Mouse (Mus musculus): Measurements from ENCODE around the gene BC052040. TPM values are rescaled to one million over a fixed set of nuclear protein-coding genes. Genes with fewer than 3 reads are reported as not detected.

BC052040 gene
- total RNA-seq, 1 experiment: 7.9 TPM

- no peak overlapping the region for H3K4me3 ChIP-seq (ENCODE audit: insufficient read depth in 1 of 2, low read depth in 1 of 2, low read length in 2 of 2, poor library complexity in 1 of 2, severe bottlenecking in 1 of 2)
- TF ChIP-seq ZNF384 (IDR thresholded peaks at IDR 0.05; ENCODE audit: low read depth, low read length) (no peak), CHD2 (IDR thresholded peaks at IDR 0.05; ENCODE audit: low read depth, low read length) (no peak), ZC3H11A (IDR thresholded peaks at IDR 0.05; ENCODE audit: borderline replicate concordance, low read depth, low read length) (no peak), HCFC1 (IDR thresholded peaks at IDR 0.05; ENCODE audit: borderline replicate concordance, insufficient read depth, low read length) (no peak), MAFK (IDR thresholded peaks at IDR 0.05; ENCODE audit: insufficient read depth, low read depth, low read length) (no peak)
- H3K4me1 ChIP-seq (ENCODE audit: control insufficient read depth in 2 of 2, insufficient read depth in 2 of 2, low read length in 2 of 2, poor library complexity in 1 of 2): no peaks in the 10 kb centered on the region
- H3K36me3 ChIP-seq (ENCODE audit: control insufficient read depth, insufficient read depth, low read length, poor library complexity, severe bottlenecking): no peaks in the 10 kb centered on the region
- DNase-seq (ENCODE audit: low read depth, low spot score): no peak
- H3K9me3 ChIP-seq (ENCODE audit: control insufficient read depth, insufficient read depth, low read depth, low read length): no peaks in the 10 kb centered on the region
- no peak overlapping the region for H3K27ac ChIP-seq (ENCODE audit: insufficient read depth, low read depth, low read length, poor library complexity, severe bottlenecking)
- no peak overlapping the region for H3K9ac ChIP-seq (ENCODE audit: insufficient read depth, low read depth, low read length, poor library complexity, severe bottlenecking)
- in situ Hi-C loops (cut with MboI; ENCODE audit: low sequenced_read_pairs in 2 of 2, unreplicated experiment in 2 of 2): no loop called here
These were observed 117.5 kb downstream of the BC052040 start for GRCm38 (mm10) chr2:115699032-115699431.

- H3K36me3 ChIP-seq (ENCODE audit: control insufficient read depth, insufficient read depth, low read length, poor library complexity, severe bottlenecking): no peaks in the 10 kb centered on the region
- H3K4me3 ChIP-seq (ENCODE audit: insufficient read depth in 1 of 2, low read depth in 1 of 2, low read length in 2 of 2, poor library complexity in 1 of 2, severe bottlenecking in 1 of 2): no peak overlapping the region
- no peak overlapping the region for H3K9ac ChIP-seq (ENCODE audit: insufficient read depth, low read depth, low read length, poor library complexity, severe bottlenecking)
- H3K4me1 ChIP-seq (ENCODE audit: control insufficient read depth in 2 of 2, insufficient read depth in 2 of 2, low read length in 2 of 2, poor library complexity in 1 of 2): peaks cover 1% of the 10 kb centered on the region in 2 experiments; a peak in 1 of 4 replicates
- no peak for DNase-seq (ENCODE audit: low read depth, low spot score)
- H3K27ac ChIP-seq (ENCODE audit: insufficient read depth, low read depth, low read length, poor library complexity, severe bottlenecking): no peak overlapping the region
- in situ Hi-C loops (cut with MboI; ENCODE audit: low sequenced_read_pairs in 2 of 2, unreplicated experiment in 2 of 2): no loop called here
- TF ChIP-seq ZNF384 (IDR thresholded peaks at IDR 0.05; ENCODE audit: low read depth, low read length) (no peak), HCFC1 (IDR thresholded peaks at IDR 0.05; ENCODE audit: borderline replicate concordance, insufficient read depth, low read length) (no peak), CHD2 (IDR thresholded peaks at IDR 0.05; ENCODE audit: low read depth, low read length) (no peak), ZC3H11A (IDR thresholded peaks at IDR 0.05; ENCODE audit: borderline replicate concordance, low read depth, low read length) (no peak), MAFK (IDR thresholded peaks at IDR 0.05; ENCODE audit: insufficient read depth, low read depth, low read length) (no peak)
- H3K9me3 ChIP-seq (ENCODE audit: control insufficient read depth, insufficient read depth, low read depth, low read length): no peaks in the 10 kb centered on the region
These were observed 121.1 kb downstream of the BC052040 start for GRCm38 (mm10) chr2:115702610-115703009.

- no peaks in the 10 kb centered on the region for H3K9me3 ChIP-seq (ENCODE audit: control insufficient read depth, insufficient read depth, low read depth, low read length)
- peaks cover 4 to 12% of the 10 kb centered on the region in 2 experiments; a peak in 3 of 4 replicates for H3K4me1 ChIP-seq (ENCODE audit: control insufficient read depth in 2 of 2, insufficient read depth in 2 of 2, low read length in 2 of 2, poor library complexity in 1 of 2)
- H3K4me3 ChIP-seq (ENCODE audit: insufficient read depth in 1 of 2, low read depth in 1 of 2, low read length in 2 of 2, poor library complexity in 1 of 2, severe bottlenecking in 1 of 2): no peak overlapping the region
- no peak overlapping the region for H3K27ac ChIP-seq (ENCODE audit: insufficient read depth, low read depth, low read length, poor library complexity, severe bottlenecking)
- TF ChIP-seq MAFK (IDR thresholded peaks at IDR 0.05; ENCODE audit: insufficient read depth, low read depth, low read length) (no peak), ZC3H11A (IDR thresholded peaks at IDR 0.05; ENCODE audit: borderline replicate concordance, low read depth, low read length) (no peak), HCFC1 (IDR thresholded peaks at IDR 0.05; ENCODE audit: borderline replicate concordance, insufficient read depth, low read length) (no peak), CHD2 (IDR thresholded peaks at IDR 0.05; ENCODE audit: low read depth, low read length) (no peak), ZNF384 (IDR thresholded peaks at IDR 0.05; ENCODE audit: low read depth, low read length) (no peak)
- in situ Hi-C loops (cut with MboI; ENCODE audit: low sequenced_read_pairs in 2 of 2, unreplicated experiment in 2 of 2): no loop called here
- DNase-seq (ENCODE audit: low read depth, low spot score): no peak
- H3K9ac ChIP-seq (ENCODE audit: insufficient read depth, low read depth, low read length, poor library complexity, severe bottlenecking): no peak overlapping the region
- peaks cover 7% of the 10 kb centered on the region; the same call in 1 of the 2 replicates for H3K36me3 ChIP-seq (ENCODE audit: control insufficient read depth, insufficient read depth, low read length, poor library complexity, severe bottlenecking)
These were observed 136.0 kb downstream of the BC052040 start for GRCm38 (mm10) chr2:115717535-115717934.

- no peak overlapping the region for H3K9ac ChIP-seq (ENCODE audit: insufficient read depth, low read depth, low read length, poor library complexity, severe bottlenecking)
- H3K4me1 ChIP-seq (ENCODE audit: control insufficient read depth in 2 of 2, insufficient read depth in 2 of 2, low read length in 2 of 2, poor library complexity in 1 of 2): peaks cover 8 to 14% of the 10 kb centered on the region in 2 experiments; a peak in 3 of 4 replicates
- no peak for DNase-seq (ENCODE audit: low read depth, low spot score)
- in situ Hi-C loops (cut with MboI; ENCODE audit: low sequenced_read_pairs in 2 of 2, unreplicated experiment in 2 of 2): no loop called here
- H3K4me3 ChIP-seq (ENCODE audit: insufficient read depth in 1 of 2, low read depth in 1 of 2, low read length in 2 of 2, poor library complexity in 1 of 2, severe bottlenecking in 1 of 2): no peak overlapping the region
- peaks cover 7% of the 10 kb centered on the region; the same call in 1 of the 2 replicates for H3K36me3 ChIP-seq (ENCODE audit: control insufficient read depth, insufficient read depth, low read length, poor library complexity, severe bottlenecking)
- H3K27ac ChIP-seq (ENCODE audit: insufficient read depth, low read depth, low read length, poor library complexity, severe bottlenecking): no peak overlapping the region
- H3K9me3 ChIP-seq (ENCODE audit: control insufficient read depth, insufficient read depth, low read depth, low read length): no peaks in the 10 kb centered on the region
- TF ChIP-seq ZC3H11A (IDR thresholded peaks at IDR 0.05; ENCODE audit: borderline replicate concordance, low read depth, low read length) (no peak), HCFC1 (IDR thresholded peaks at IDR 0.05; ENCODE audit: borderline replicate concordance, insufficient read depth, low read length) (no peak), MAFK (IDR thresholded peaks at IDR 0.05; ENCODE audit: insufficient read depth, low read depth, low read length) (no peak), ZNF384 (IDR thresholded peaks at IDR 0.05; ENCODE audit: low read depth, low read length) (no peak), CHD2 (IDR thresholded peaks at IDR 0.05; ENCODE audit: low read depth, low read length) (no peak)
These were observed 136.5 kb downstream of the BC052040 start for GRCm38 (mm10) chr2:115717980-115718379.
